Mouse (Mus musculus) heart, postnatal 36 days (tissue): ENCODE measurements around the gene Pus7l. TPM values are rescaled to one million over a fixed set of nuclear protein-coding genes. Genes with fewer than 3 reads are reported as not detected.

Source experiments
- DNase-seq, 2 experiments: peaks; one replicate each; pipeline ENCODE4 v3.0.0; 2021 to 2022
- intact Hi-C: fragments of 180-260 bp; cut with DNase I; formaldehyde crosslinking; loops from one replicate; pipeline ENCODE4 v1.15.1; 2025
- total RNA-seq, 2 experiments: library from RNA; stranded (reverse); gene quantifications; 2 replicates each; pipeline ENCODE4 v1.2.3; 2021

The Pus7l gene
- total RNA-seq, 2 experiments from 2014 or later: 1.8 to 2.2 TPM

DNA sequence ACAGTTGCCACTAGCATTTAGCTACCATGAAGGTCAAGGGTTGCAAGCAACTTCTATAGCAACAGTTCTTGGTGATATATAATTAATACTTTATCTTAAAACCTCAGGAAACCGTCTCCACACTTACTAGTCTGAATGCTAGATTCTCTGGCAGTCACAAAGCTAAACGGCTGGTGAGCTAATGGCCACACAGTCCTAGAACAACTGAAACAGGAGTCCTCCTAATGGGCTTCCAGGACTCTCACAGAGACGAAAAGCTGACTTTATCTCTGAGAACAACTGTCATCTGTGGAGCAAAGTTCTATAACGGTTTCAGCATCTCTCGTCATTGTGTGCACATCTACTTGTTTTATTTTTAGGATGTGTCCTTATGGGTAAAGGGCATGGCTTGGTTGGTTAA lies 63.1 kb downstream of the Pus7l start:
- no peak for DNase-seq
- intact Hi-C loops: no loop called here

DNA sequence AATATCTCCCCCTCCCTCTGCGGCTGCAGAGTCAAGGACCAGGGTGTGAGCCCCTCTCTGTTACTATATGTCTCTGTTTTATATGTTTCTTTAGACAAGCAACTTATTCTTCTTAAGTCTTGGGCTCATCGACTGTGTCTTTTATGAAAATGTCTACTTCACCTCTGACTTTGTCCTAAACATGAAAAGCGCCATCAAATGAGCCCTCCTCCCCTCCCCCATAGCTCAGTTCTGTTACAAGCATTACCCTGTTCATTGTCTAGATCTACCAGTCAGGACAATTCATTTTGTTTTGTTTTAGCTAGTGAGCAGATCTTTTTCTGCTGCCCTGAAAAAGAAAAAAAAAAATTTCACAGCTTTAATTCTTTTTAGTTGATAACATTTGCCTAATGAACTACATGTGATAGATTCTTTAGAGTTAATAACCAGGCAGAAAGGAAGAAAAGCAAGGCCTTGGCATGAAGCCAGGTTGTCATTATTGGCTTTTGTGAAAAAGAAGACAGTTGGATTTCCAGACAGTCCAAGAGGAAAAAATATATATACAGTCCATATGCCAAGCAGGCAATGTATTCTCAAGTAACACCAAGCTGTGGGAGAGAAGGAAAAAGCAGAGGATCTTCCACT lies 63.7 kb downstream of the Pus7l start:
- no peak for DNase-seq
- intact Hi-C loops: no loop called here

DNA sequence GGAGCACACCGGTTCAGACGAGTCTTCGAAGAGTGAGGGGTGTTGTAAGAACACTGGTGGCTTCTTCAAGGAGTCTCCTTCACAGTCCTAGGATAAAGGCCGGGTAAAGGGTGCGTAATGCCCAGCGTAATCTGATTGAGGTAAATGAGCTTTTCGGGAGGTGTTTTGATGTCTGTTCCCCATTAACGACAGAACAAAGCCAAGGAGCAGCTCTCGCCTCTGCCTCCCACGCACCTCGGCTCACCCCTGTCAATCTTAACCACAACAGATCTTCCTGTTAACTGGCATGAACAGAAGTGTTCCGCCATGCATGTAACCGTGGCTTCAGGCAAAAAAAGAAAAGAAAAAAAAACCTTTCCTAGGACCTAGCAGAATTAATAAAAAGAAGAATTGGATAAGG lies 64.6 kb downstream of the Pus7l start:
- intact Hi-C loops: no loop called here
- DNase-seq: no peak

DNA sequence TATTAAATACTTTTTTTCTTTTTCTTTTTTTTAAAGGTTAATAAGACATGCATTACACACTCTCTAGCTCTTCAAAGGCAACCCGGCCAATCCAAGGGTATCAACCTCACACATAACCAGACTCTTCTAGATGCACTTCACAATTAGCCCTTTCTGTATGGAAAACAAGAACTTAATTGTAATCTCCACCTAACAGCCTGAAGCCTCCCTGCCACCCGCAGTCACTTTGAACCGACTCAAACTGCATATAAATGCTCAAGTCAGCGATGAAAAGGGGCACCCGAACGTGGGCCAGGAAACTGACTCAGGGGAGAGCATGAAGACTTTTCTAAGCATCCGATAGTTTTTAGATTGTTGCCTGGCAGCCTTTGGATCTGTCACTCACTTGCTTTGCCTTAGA lies 66.1 kb downstream of the Pus7l start:
- no peak for DNase-seq
- intact Hi-C loops: no loop called here

DNA sequence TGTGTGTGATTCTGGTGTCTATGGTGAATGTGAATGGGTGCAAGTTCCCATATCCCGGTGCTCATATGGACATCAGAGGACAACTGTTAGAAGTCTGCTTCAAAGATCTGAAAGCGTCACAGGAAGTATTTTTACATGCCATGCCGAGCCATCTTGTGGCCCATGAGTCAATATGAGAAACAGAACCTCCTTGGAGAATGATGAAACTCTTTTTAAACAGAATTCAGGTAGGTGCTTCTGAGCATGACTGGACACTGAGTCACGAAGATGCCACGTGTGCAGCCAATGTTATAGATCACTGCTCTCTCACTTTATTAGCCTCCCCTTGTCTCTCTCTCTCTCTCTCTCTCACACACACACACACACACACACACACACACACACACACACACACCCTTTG lies 67.4 kb downstream of the Pus7l start:
- no peak for DNase-seq
- intact Hi-C loops: no loop called here

Other genes starting within 250 kb of the Pus7l start
- gene Adamts20, start 78.1 kb downstream of the Pus7l start, total RNA-seq: under 1 TPM; 0.11 TPM
- gene Irak4, start 96 bp upstream of the Pus7l start, total RNA-seq: 1 to 10 TPM; 5.9 to 6.2 TPM
- gene Twf1, start 46.3 kb upstream of the Pus7l start, total RNA-seq: 10 to 100 TPM; 15.0 to 16.5 TPM
- 10 to 100 TPM; 14.1 to 14.8 TPM for gene Tmem117, start 85.7 kb upstream of the Pus7l start, total RNA-seq